Mouse (Mus musculus) lung, postnatal 0 days (tissue): ENCODE measurements around the gene Prdm16. TPM values are rescaled to one million over a fixed set of nuclear protein-coding genes. Genes with fewer than 3 reads are reported as not detected.

Source experiments
- ATAC-seq: fragments of 200-750 bp; cut with Nextera tagmentation; 2 replicates; pipeline ENCODE4 v1.8.0; 2017; ENCODE audit warnings: moderate library complexity
- DNase-seq: peaks from one replicate; pipeline ENCODE4 v3.0.0-alpha.2; 2016; ENCODE audit warnings: low spot score
- H3K27ac ChIP-seq: fragments of 300-500 bp; sonication (generic); 2 replicates; pipeline ENCODE4 v1.5.1; 2014; ENCODE audit warnings: antibody characterized with exemption, mild to moderate bottlenecking, low read length, mixed read lengths
- H3K27me3 ChIP-seq: fragments of 300-500 bp; sonication (generic); replicated peaks from 2 replicates; pipeline ENCODE4 v1.6.1; 2014; ENCODE audit warnings: low read length, mixed read lengths; ENCODE audit not compliant: insufficient read depth
- H3K36me3 ChIP-seq: fragments of 300-500 bp; sonication (generic); 2 replicates; pipeline ENCODE4 v1.6.1; 2014; ENCODE audit warnings: low read length, mixed read lengths; ENCODE audit not compliant: insufficient read depth
- H3K4me1 ChIP-seq: fragments of 300-500 bp; sonication (generic); 2 replicates; pipeline ENCODE4 v1.6.1; 2014; ENCODE audit warnings: antibody characterized with exemption, low read depth, low read length, mixed read lengths; ENCODE audit not compliant: insufficient read depth
- H3K4me2 ChIP-seq: fragments of 300-500 bp; sonication (generic); replicated peaks from 2 replicates; pipeline ENCODE4 v1.6.1; 2014; ENCODE audit warnings: low read depth, mild to moderate bottlenecking, low read length, moderate library complexity, mixed read lengths
- H3K4me3 ChIP-seq: fragments of 300-500 bp; sonication (generic); 2 replicates; pipeline ENCODE4 v1.5.1; 2014; ENCODE audit warnings: low read depth, low read length
- H3K9ac ChIP-seq: fragments of 300-500 bp; sonication (generic); replicated peaks from 2 replicates; pipeline ENCODE4 v1.6.1; 2014; ENCODE audit warnings: low read depth, mild to moderate bottlenecking
- H3K9me3 ChIP-seq: fragments of 300-500 bp; sonication (generic); 2 replicates; pipeline ENCODE4 v1.6.1; 2016; ENCODE audit warnings: low read length, mixed read lengths
- CTCF ChIP-seq: IDR thresholded peaks from 2 replicates; pipeline ENCODE4 v1.5.1; 2016; ENCODE audit warnings: antibody characterized with exemption, mild to moderate bottlenecking
- EP300 ChIP-seq: IDR thresholded peaks from 2 replicates; pipeline ENCODE4 v1.6.1; 2016; ENCODE audit warnings: antibody characterized with exemption, mild to moderate bottlenecking, control low read depth
- WGBS: fragments of 180-500 bp; shearing (Covaris S2); extraction: QIAGEN DNeasy Blood & Tissue Kit; methylation state at CpG from one replicate; pipeline ENCODE4 v1.1.7; 2014; 5-methylcytosine and 5-hydroxymethylcytosine counted together
- polyA plus RNA-seq: library from polyadenylated mRNA; unstranded; fragments of >200 nt; fragmentation: Nextera tagmentation; extraction: Ambion mirVana; gene quantifications from 2 replicates; pipeline ENCODE4 v1.2.1, GENCODE M21; 2015

Prdm16 gene
- polyA plus RNA-seq, 1 experiment from 2014 or later, result 15.2 TPM

DNA sequence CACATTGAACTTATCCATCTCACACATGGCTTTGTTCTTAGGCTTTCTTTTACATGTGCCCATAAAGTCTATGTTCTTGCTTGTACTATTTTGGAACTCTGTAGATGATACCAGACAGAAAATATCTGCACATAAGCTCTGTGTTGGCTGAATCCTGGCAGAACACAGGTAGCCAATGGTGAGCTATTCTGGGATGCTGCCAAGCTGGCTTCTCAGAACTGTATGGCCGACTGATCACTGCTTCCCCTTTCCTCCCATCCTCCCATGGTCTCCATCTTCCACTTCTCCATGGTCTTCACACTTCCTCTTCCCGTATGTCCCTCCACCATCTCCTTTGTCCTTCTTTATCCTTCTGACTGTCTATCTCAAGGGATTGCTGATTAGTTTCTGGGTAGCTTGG, 327.5 kb downstream of the Prdm16 start:
- Histone ChIP-seq H3K36me3 (no peaks in the 10 kb centered on the region), H3K27ac (no peak overlapping the region), H3K27me3 (no peaks in the 10 kb centered on the region), H3K4me1 (no peaks in the 10 kb centered on the region), H3K9me3 (no peaks in the 10 kb centered on the region), H3K9ac (no peak overlapping the region), H3K4me3 (no peak overlapping the region), H3K4me2 (no peak overlapping the region)
- 80% methylated on average over 2 of the region's 2 CpGs for WGBS
- no peak for TF ChIP-seq EP300
- no peak for TF ChIP-seq CTCF
- ATAC-seq (no peak), DNase-seq (no peak)

GRCm38 (mm10) chr4:154301466-154301881, 335.2 kb downstream of the Prdm16 start, which contains the start of gene Arhgef16:
Gene Arhgef16, minus strand, starts transcription at chr4:154301676.
- Histone ChIP-seq H3K9me3 (no peaks in the 10 kb centered on the region), H3K27ac (0 out of 2 replicates have a peak within 1 kb of the TSS, but pooled peaks have one; percentile 9), H3K27me3 (no peaks in the 10 kb centered on the region; the same call in 1 of the 2 replicates), H3K9ac (no peak within 1 kb of the TSS), H3K36me3 (no peaks in the 10 kb centered on the region), H3K4me2 (no peak within 1 kb of the TSS; the same call in 1 of the 2 replicates), H3K4me3 (no peak within 1 kb of the TSS), H3K4me1 (no peaks in the 10 kb centered on the region; the same call in 1 of the 2 replicates)
- WGBS, result 21% methylated on average over 7 of the region's 7 CpGs
- no peak for ATAC-seq
- DNase-seq, result peak; percentile 72
- TF ChIP-seq CTCF, result peak; percentile 94
- no peak for TF ChIP-seq EP300

- H3K36me3 ChIP-seq, result no peaks in the 10 kb centered on the region
- DNase-seq, result peak; percentile 88
- 0 out of 2 replicates have a peak overlapping the region, but pooled peaks have one; percentile 26 for H3K9ac ChIP-seq
- peak; percentile 94 for ATAC-seq
- no peaks in the 10 kb centered on the region for H3K9me3 ChIP-seq
- H3K27me3 ChIP-seq, result no peaks in the 10 kb centered on the region; the same call in 1 of the 2 replicates
- 5% methylated on average over 49 of the region's 66 CpGs for WGBS
- H3K4me1 ChIP-seq, result no peaks in the 10 kb centered on the region; the same call in 1 of the 2 replicates
- peak overlapping the region; percentile 75 for H3K27ac ChIP-seq
- no peak for TF ChIP-seq CTCF
- no peak for TF ChIP-seq EP300
- peak overlapping the region; percentile 62 for H3K4me2 ChIP-seq
- peak overlapping the region; percentile 51 for H3K4me3 ChIP-seq
Observed at GRCm38 (mm10) chr4:154299541-154300271, 337.0 kb downstream of the Prdm16 start.

- ATAC-seq, result no peak
- no peaks in the 10 kb centered on the region; the same call in 1 of the 2 replicates for H3K27me3 ChIP-seq
- no peak overlapping the region; the same call in 1 of the 2 replicates for H3K4me2 ChIP-seq
- no peaks in the 10 kb centered on the region for H3K9me3 ChIP-seq
- H3K27ac ChIP-seq, result no peak overlapping the region
- TF ChIP-seq EP300, result no peak
- no peak for TF ChIP-seq CTCF
- no peak overlapping the region for H3K4me3 ChIP-seq
- H3K9ac ChIP-seq, result no peak overlapping the region
- DNase-seq, result peak; percentile 58
- no peaks in the 10 kb centered on the region for H3K36me3 ChIP-seq
- no peaks in the 10 kb centered on the region; the same call in 1 of the 2 replicates for H3K4me1 ChIP-seq
- 29% methylated on average over 9 of the region's 9 CpGs for WGBS
Observed at GRCm38 (mm10) chr4:154297761-154298160, 338.9 kb downstream of the Prdm16 start.

- 29% methylated on average over 8 of the region's 8 CpGs for WGBS
- no peaks in the 10 kb centered on the region for H3K27me3 ChIP-seq
- H3K27ac ChIP-seq, result peak overlapping the region; percentile 26; the same call in 1 of the 2 replicates
- H3K36me3 ChIP-seq, result no peaks in the 10 kb centered on the region
- no peak overlapping the region for H3K9ac ChIP-seq
- TF ChIP-seq EP300, result no peak
- TF ChIP-seq CTCF, result peak; percentile 19
- H3K4me3 ChIP-seq, result no peak overlapping the region
- no peaks in the 10 kb centered on the region for H3K9me3 ChIP-seq
- no peak overlapping the region for H3K4me2 ChIP-seq
- DNase-seq (peak; percentile 25), ATAC-seq (peak; percentile 23; the same call in 1 of the 2 replicates)
- no peaks in the 10 kb centered on the region; the same call in 1 of the 2 replicates for H3K4me1 ChIP-seq
Observed at GRCm38 (mm10) chr4:154294262-154294731, 342.4 kb downstream of the Prdm16 start.

DNA sequence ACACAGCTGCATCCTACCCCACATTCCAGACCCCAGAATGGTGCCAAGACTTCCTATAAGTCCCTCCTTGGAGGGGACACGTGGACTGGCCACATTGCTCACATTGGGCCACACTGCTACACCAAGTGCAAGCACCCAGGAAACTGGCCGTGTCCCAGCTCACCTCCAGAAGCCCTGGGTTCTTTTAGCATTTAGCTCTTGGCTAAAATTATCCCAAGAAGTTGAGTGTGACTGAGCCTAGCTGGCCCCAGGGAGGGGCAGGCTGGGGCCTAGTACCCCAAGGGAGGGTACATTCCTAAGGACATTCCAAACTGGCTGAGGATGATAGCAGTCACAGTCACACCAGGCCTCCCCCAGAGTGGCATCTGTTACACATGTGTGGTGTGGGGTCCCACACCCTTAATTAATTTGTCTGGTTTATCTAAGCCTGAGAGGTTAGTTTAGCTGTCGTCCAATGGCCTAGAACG, 342.9 kb downstream of the Prdm16 start:
- ATAC-seq (peak; percentile 63), DNase-seq (peak; percentile 31)
- no peaks in the 10 kb centered on the region; the same call in 1 of the 2 replicates for H3K4me1 ChIP-seq
- no peak overlapping the region for H3K4me2 ChIP-seq
- WGBS, result 26% methylated on average over 4 of the region's 4 CpGs
- peak overlapping the region; percentile 26; the same call in 1 of the 2 replicates for H3K27ac ChIP-seq
- H3K9me3 ChIP-seq, result no peaks in the 10 kb centered on the region
- TF ChIP-seq CTCF (no peak), EP300 (no peak)
- H3K36me3 ChIP-seq, result no peaks in the 10 kb centered on the region
- no peak overlapping the region for H3K9ac ChIP-seq
- no peak overlapping the region for H3K4me3 ChIP-seq
- no peaks in the 10 kb centered on the region for H3K27me3 ChIP-seq
